Mouse (Mus musculus): ENCODE measurements around the gene Ppip5k1. TPM values are rescaled to one million over a fixed set of nuclear protein-coding genes. Genes with fewer than 3 reads are reported as not detected.
A peak's percentile ranks its signal among the peaks of the same experiment; 100 is the strongest.

Gene Ppip5k1
- polyA plus RNA-seq, 1 experiment from 2014 or later, result 21.2 TPM

- Histone ChIP-seq H3K4me1 (ENCODE audit: control insufficient read depth, insufficient read depth, low read length) (peaks cover 7% of the 10 kb centered on the region; the same call in 1 of the 2 replicates), H3K9ac (ENCODE audit: low read length) (peak within 1 kb of the TSS; percentile 91), H3K27me3 (ENCODE audit: control insufficient read depth, insufficient read depth, low read length) (no peaks in the 10 kb centered on the region), H3K4me2 (ENCODE audit: low read depth, low read length) (peak within 1 kb of the TSS; percentile 71), H3K36me3 (ENCODE audit: control insufficient read depth, insufficient read depth, low read length) (peaks cover 5% of the 10 kb centered on the region; the same call in 1 of the 2 replicates), H3K27ac (ENCODE audit: low read length) (peak within 1 kb of the TSS; percentile 82), H3K4me3 (replicated peaks; ENCODE audit: low read length) (peak within 1 kb of the TSS; percentile 96), H3K9me3 (replicated peaks; ENCODE audit: control insufficient read depth, low read length) (no peaks in the 10 kb centered on the region)
- peak; percentile 99 for ATAC-seq (ENCODE audit: insufficient read depth, low FRiP score)
- WGBS, result under 1% methylated on average over 37 of the region's 37 CpGs
These were observed 83.8 kb downstream of the Ppip5k1 start, which contains the start of gene Trp53bp1 for GRCm38 (mm10) chr2:121271236-121271927. Trp53bp1 (minus strand) TSS chr2:121271407.

DNA sequence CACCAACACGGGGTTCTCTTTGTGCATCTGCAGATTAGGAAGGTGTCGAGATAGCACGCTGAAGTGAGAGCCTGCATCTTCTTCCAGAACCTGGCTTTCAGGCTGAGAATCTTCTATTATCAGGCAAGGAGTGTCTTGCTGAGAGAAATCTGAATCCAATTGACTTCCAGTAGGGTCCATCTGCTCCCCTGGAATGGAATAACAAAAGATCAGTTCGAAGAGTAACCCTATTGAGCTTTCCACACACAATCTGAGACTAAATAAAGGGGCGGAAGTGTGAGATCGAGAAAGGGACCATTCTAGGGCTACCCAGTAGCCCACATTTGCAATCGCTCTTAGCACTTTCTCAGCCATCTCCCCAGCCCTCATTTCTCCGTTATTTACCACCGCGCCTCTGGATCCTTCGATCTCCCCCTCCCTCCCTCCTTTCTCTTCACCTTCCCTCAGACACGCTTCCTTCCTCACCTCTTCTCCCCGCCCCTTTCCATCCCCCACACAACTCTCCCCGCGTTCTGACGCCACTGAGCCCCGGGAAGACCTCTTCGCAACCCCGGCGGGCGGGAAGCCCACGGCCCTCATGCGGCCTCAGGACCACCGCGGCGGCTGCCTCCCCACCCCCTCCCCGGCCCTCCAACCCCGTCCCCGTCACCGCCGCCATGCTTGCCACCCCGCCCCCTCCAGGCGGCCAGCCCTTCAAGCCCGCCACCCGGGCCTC, 84.5 kb downstream of the Ppip5k1 start:
- H3K4me3 ChIP-seq (replicated peaks; ENCODE audit: low read length), result peak overlapping the region; percentile 96
- no peaks in the 10 kb centered on the region for H3K27me3 ChIP-seq (ENCODE audit: control insufficient read depth, insufficient read depth, low read length)
- H3K9me3 ChIP-seq (replicated peaks; ENCODE audit: control insufficient read depth, low read length), result no peaks in the 10 kb centered on the region
- peaks cover 7% of the 10 kb centered on the region; the same call in 1 of the 2 replicates for H3K4me1 ChIP-seq (ENCODE audit: control insufficient read depth, insufficient read depth, low read length)
- peak overlapping the region; percentile 91 for H3K9ac ChIP-seq (ENCODE audit: low read length)
- peak overlapping the region; percentile 59 for H3K4me2 ChIP-seq (ENCODE audit: low read depth, low read length)
- WGBS, result 2% methylated on average over 31 of the region's 35 CpGs
- H3K27ac ChIP-seq (ENCODE audit: low read length), result peak overlapping the region; percentile 82
- peaks cover 5% of the 10 kb centered on the region; the same call in 1 of the 2 replicates for H3K36me3 ChIP-seq (ENCODE audit: control insufficient read depth, insufficient read depth, low read length)
- peak; percentile 76 for ATAC-seq (ENCODE audit: insufficient read depth, low FRiP score)

DNA sequence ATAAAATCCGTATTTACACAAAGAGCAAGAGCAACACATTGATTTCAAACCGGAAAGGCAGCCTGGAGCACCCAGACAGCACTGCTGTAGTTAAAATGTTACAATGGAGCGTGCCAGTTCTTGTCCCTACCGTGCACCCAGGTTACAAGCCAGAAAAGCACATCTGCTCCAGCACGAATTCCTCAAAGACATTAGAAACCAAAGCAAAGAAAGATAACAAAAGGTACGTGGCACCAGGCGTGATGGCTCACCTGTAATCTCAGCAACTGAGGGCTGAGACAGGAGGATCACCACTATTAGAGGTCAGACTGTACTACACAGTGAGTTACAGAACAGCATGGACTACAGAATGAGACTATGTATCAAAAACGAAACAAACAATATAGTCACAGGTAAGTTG, 86.8 kb downstream of the Ppip5k1 start:
- no peak overlapping the region for H3K4me3 ChIP-seq (replicated peaks; ENCODE audit: low read length)
- peaks cover 7% of the 10 kb centered on the region; the same call in 1 of the 2 replicates for H3K4me1 ChIP-seq (ENCODE audit: control insufficient read depth, insufficient read depth, low read length)
- no peaks in the 10 kb centered on the region for H3K9me3 ChIP-seq (replicated peaks; ENCODE audit: control insufficient read depth, low read length)
- H3K9ac ChIP-seq (ENCODE audit: low read length), result no peak overlapping the region
- no peaks in the 10 kb centered on the region for H3K27me3 ChIP-seq (ENCODE audit: control insufficient read depth, insufficient read depth, low read length)
- H3K36me3 ChIP-seq (ENCODE audit: control insufficient read depth, insufficient read depth, low read length), result peaks cover 5% of the 10 kb centered on the region; the same call in 1 of the 2 replicates
- 61% methylated on average over 8 of the region's 8 CpGs for WGBS
- no peak overlapping the region for H3K4me2 ChIP-seq (ENCODE audit: low read depth, low read length)
- peak overlapping the region; percentile 53 for H3K27ac ChIP-seq (ENCODE audit: low read length)
- ATAC-seq (ENCODE audit: insufficient read depth, low FRiP score), result no peak

Other genes with a start within 250 kb of the Ppip5k1 start
- gene Tgm7, start 245.6 kb downstream of the Ppip5k1 start, polyA plus RNA-seq (2015; fragmentation: Nextera tagmentation; extraction: Ambion mirVana), result 0.14 TPM in 2 replicates
- gene Adal, start 215.0 kb downstream of the Ppip5k1 start, polyA plus RNA-seq (2015; fragmentation: Nextera tagmentation; extraction: Ambion mirVana), result 18.4 and 19.2 TPM in 2 replicates
- 19.2 and 20.3 TPM in 2 replicates for gene Lcmt2, start 214.7 kb downstream of the Ppip5k1 start, polyA plus RNA-seq (2015; fragmentation: Nextera tagmentation; extraction: Ambion mirVana)
- 47.6 and 50.3 TPM in 2 replicates for gene Tubgcp4, start 184.7 kb downstream of the Ppip5k1 start, polyA plus RNA-seq (2015; fragmentation: Nextera tagmentation; extraction: Ambion mirVana)
- 8.8 and 9.6 TPM in 2 replicates for gene Zscan29, start 184.3 kb downstream of the Ppip5k1 start, polyA plus RNA-seq (2015; fragmentation: Nextera tagmentation; extraction: Ambion mirVana)
- gene Trp53bp1, start 84.0 kb downstream of the Ppip5k1 start, polyA plus RNA-seq (2015; fragmentation: Nextera tagmentation; extraction: Ambion mirVana), result 50.0 and 55.5 TPM in 2 replicates
- gene Map1a, start 65.8 kb downstream of the Ppip5k1 start, polyA plus RNA-seq (2015; fragmentation: Nextera tagmentation; extraction: Ambion mirVana), result 3.2 and 3.5 TPM in 2 replicates
- 260 and 360 TPM in 2 replicates for gene Ckmt1, start 2.3 kb upstream of the Ppip5k1 start, polyA plus RNA-seq (2015; fragmentation: Nextera tagmentation; extraction: Ambion mirVana)
- not detected in 2 replicates for gene Strc, start 31.8 kb upstream of the Ppip5k1 start, polyA plus RNA-seq (2015; fragmentation: Nextera tagmentation; extraction: Ambion mirVana)
- gene Pdia3, start 58.4 kb upstream of the Ppip5k1 start, polyA plus RNA-seq (2015; fragmentation: Nextera tagmentation; extraction: Ambion mirVana), result 880 and 909 TPM in 2 replicates
- gene Catsper2, start 58.4 kb upstream of the Ppip5k1 start, polyA plus RNA-seq (2015; fragmentation: Nextera tagmentation; extraction: Ambion mirVana), result 1.3 and 1.6 TPM in 2 replicates
- gene Ell3, start 88.9 kb upstream of the Ppip5k1 start, polyA plus RNA-seq (2015; fragmentation: Nextera tagmentation; extraction: Ambion mirVana), result 8.7 and 8.8 TPM in 2 replicates
- 439 and 496 TPM in 2 replicates for gene Serf2, start 93.8 kb upstream of the Ppip5k1 start, polyA plus RNA-seq (2015; fragmentation: Nextera tagmentation; extraction: Ambion mirVana)
- gene Hypk, start 97.9 kb upstream of the Ppip5k1 start, polyA plus RNA-seq (2015; fragmentation: Nextera tagmentation; extraction: Ambion mirVana), result 86.0 and 107 TPM in 2 replicates
- 0.25 and 0.46 TPM in 2 replicates for gene Serinc4, start 101.4 kb upstream of the Ppip5k1 start, polyA plus RNA-seq (2015; fragmentation: Nextera tagmentation; extraction: Ambion mirVana)
- gene Mfap1b, start 118.7 kb upstream of the Ppip5k1 start, polyA plus RNA-seq (2015; fragmentation: Nextera tagmentation; extraction: Ambion mirVana), result 48.6 and 53.4 TPM in 2 replicates
- 25.5 and 28.5 TPM in 2 replicates for gene Mfap1a, start 151.3 kb upstream of the Ppip5k1 start, polyA plus RNA-seq (2015; fragmentation: Nextera tagmentation; extraction: Ambion mirVana)
- gene Wdr76, start 151.3 kb upstream of the Ppip5k1 start, polyA plus RNA-seq (2015; fragmentation: Nextera tagmentation; extraction: Ambion mirVana), result 5.2 and 6.9 TPM in 2 replicates